Mouse (Mus musculus): ENCODE data around the gene Nipal1. TPM values are rescaled to one million over a fixed set of nuclear protein-coding genes. Genes with fewer than 3 reads are reported as not detected.

Nipal1 gene
- total and polyA plus RNA-seq, 2 experiments from 2014 or later: 0.31 to 0.60 TPM

DNA sequence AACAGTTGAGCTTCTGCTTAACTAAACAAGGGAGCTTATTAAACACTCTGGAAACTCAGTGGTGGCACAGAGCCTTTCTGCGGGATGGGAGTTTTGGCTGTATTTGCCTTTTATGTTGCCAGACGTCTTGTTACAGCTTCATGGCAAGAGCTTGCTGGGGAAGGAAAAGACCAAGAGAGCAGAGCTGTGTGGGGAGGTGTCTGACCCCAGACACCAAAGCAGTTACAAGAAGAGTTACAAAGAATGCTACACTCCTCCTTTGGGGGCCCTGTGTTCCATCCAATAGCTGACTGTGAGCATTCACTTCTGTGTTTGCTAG, 51.9 kb downstream of the Nipal1 start:
- DNase-seq (ENCODE audit: low spot score) (peak; percentile 63), ATAC-seq (peak; percentile 62)
- Histone ChIP-seq H3K4me1 (ENCODE audit: insufficient read depth, low read length) (peaks cover 5% of the 10 kb centered on the region; the same call in 1 of the 2 replicates), H3K36me3 (ENCODE audit: insufficient read depth, low read length) (no peaks in the 10 kb centered on the region), H3K9ac (replicated peaks; ENCODE audit: low read length) (no peak overlapping the region), H3K4me2 (ENCODE audit: low read depth, low read length) (no peak overlapping the region), H3K27me3 (ENCODE audit: insufficient read depth, low read length) (no peaks in the 10 kb centered on the region), H3K27ac (peak overlapping the region; percentile 74), H3K9me3 (ENCODE audit: low read length) (no peaks in the 10 kb centered on the region), H3K4me3 (ENCODE audit: low read length) (no peak overlapping the region)
- no peak for TF ChIP-seq CTCF (IDR thresholded peaks at IDR 0.05; ENCODE audit: low read depth)
- 34% methylated on average over 2 of the region's 2 CpGs for WGBS

DNA sequence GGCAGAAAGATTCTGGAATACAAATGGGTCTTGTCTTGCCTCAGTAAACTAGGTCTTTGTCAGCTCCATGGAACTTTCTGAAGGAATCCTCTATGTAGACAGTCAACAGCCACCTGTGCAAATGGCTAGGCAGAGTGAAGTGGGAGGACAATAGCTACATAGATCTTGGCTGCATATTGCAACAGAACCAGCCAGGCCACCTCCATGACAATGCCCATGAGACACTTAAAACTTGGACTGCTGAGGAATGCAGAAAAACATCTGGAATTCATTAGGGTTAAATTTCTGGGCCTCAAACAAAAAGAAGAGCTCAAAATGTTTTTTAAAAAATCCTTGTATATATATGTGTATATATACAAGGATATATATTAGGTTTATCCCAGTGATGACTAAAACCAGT, 54.6 kb downstream of the Nipal1 start:
- Histone ChIP-seq H3K4me2 (ENCODE audit: low read depth, low read length) (no peak overlapping the region), H3K9me3 (ENCODE audit: low read length) (0 out of 2 replicates have a peak, but pooled peaks cover 3% of the 10 kb centered on the region), H3K27me3 (ENCODE audit: insufficient read depth, low read length) (no peaks in the 10 kb centered on the region), H3K4me3 (ENCODE audit: low read length) (no peak overlapping the region), H3K27ac (no peak overlapping the region), H3K4me1 (ENCODE audit: insufficient read depth, low read length) (peaks cover 5% of the 10 kb centered on the region; the same call in 1 of the 2 replicates), H3K36me3 (ENCODE audit: insufficient read depth, low read length) (no peaks in the 10 kb centered on the region), H3K9ac (replicated peaks; ENCODE audit: low read length) (no peak overlapping the region)
- ATAC-seq (no peak), DNase-seq (ENCODE audit: low spot score) (no peak)
- TF ChIP-seq CTCF (IDR thresholded peaks at IDR 0.05; ENCODE audit: low read depth): no peak

DNA sequence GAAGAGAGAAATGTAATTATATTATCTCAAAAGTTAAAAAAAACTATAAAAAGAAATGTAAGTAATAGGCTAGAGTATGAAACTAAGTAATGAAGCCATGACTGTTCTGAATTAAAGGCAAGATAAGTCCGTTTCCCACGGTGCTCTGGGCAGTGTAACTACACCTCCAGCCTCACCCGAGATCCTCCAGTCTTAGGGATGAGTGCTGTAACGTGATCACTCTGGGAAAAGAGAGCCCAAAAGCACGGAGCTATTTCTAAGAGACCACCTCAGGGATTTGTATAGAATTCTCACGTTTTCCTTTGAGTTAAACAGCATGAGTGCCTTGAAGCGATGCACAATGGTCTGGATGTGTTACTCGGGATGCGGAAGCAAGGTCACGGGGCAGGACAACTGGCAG, 58.5 kb downstream of the Nipal1 start:
- Histone ChIP-seq H3K27ac (no peak overlapping the region), H3K9me3 (ENCODE audit: low read length) (0 out of 2 replicates have a peak, but pooled peaks cover 3% of the 10 kb centered on the region), H3K4me1 (ENCODE audit: insufficient read depth, low read length) (no peaks in the 10 kb centered on the region), H3K4me3 (ENCODE audit: low read length) (no peak overlapping the region), H3K4me2 (ENCODE audit: low read depth, low read length) (no peak overlapping the region), H3K27me3 (ENCODE audit: insufficient read depth, low read length) (no peaks in the 10 kb centered on the region), H3K9ac (replicated peaks; ENCODE audit: low read length) (no peak overlapping the region), H3K36me3 (ENCODE audit: insufficient read depth, low read length) (no peaks in the 10 kb centered on the region)
- TF ChIP-seq CTCF (IDR thresholded peaks at IDR 0.05; ENCODE audit: low read depth): no peak
- DNase-seq (ENCODE audit: low spot score): no peak
- no peak for ATAC-seq
- WGBS: 49% methylated on average over 10 of the region's 10 CpGs

DNA sequence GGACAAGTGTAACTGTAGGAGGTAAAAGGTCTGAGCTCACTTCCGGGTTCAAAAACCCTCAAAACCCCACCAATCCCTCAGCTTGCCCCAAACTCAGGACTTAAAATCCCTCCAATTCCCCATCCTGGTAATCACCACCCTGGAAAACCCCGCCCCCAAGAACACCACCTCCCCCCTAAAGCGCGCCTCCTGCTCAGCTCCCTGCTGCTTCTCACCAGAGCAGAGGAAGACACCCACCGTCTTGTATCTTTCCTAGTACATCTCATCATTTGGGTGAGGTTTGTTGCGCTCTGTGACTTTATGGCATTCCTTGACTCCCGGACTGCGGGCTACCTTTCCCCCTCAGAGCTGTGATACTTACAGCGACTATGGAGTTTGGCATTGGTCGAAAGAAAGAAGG, 59.1 kb downstream of the Nipal1 start:
- TF ChIP-seq CTCF (IDR thresholded peaks at IDR 0.05; ENCODE audit: low read depth): no peak
- Histone ChIP-seq H3K4me2 (ENCODE audit: low read depth, low read length) (no peak overlapping the region), H3K4me1 (ENCODE audit: insufficient read depth, low read length) (no peaks in the 10 kb centered on the region), H3K9me3 (ENCODE audit: low read length) (0 out of 2 replicates have a peak, but pooled peaks cover 3% of the 10 kb centered on the region), H3K27ac (no peak overlapping the region), H3K27me3 (ENCODE audit: insufficient read depth, low read length) (no peaks in the 10 kb centered on the region), H3K36me3 (ENCODE audit: insufficient read depth, low read length) (no peaks in the 10 kb centered on the region), H3K4me3 (ENCODE audit: low read length) (no peak overlapping the region), H3K9ac (replicated peaks; ENCODE audit: low read length) (no peak overlapping the region)
- WGBS: 70% methylated on average over 10 of the region's 10 CpGs
- no peak for ATAC-seq
- DNase-seq (ENCODE audit: low spot score): no peak

DNA sequence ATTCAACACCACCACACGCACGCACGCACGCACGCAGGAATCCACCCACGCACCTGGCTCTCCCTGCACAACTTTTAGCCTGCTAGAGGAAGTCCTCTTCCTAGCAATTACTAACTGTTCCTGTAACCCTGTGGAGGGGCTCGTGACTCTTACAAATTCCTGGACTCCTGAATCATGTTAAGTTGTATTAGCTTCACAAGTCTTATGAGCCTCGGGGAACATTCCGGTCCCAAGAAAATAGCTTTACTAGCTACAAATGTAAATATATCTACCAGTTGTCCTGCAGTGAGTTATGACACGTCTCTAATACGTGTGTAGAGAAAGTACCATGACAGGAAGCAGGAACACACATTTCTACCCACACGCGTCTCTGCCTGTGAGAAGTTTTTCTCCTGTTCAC, 61.9 kb downstream of the Nipal1 start:
- no peak for DNase-seq (ENCODE audit: low spot score)
- Histone ChIP-seq H3K36me3 (ENCODE audit: insufficient read depth, low read length) (no peaks in the 10 kb centered on the region), H3K4me2 (ENCODE audit: low read depth, low read length) (no peak overlapping the region), H3K9me3 (ENCODE audit: low read length) (0 out of 2 replicates have a peak, but pooled peaks cover 3% of the 10 kb centered on the region), H3K4me1 (ENCODE audit: insufficient read depth, low read length) (no peaks in the 10 kb centered on the region), H3K27me3 (ENCODE audit: insufficient read depth, low read length) (no peaks in the 10 kb centered on the region), H3K9ac (replicated peaks; ENCODE audit: low read length) (no peak overlapping the region), H3K4me3 (ENCODE audit: low read length) (no peak overlapping the region), H3K27ac (no peak overlapping the region)
- WGBS: 95% methylated on average over 13 of the region's 13 CpGs
- no peak for ATAC-seq
- TF ChIP-seq CTCF (IDR thresholded peaks at IDR 0.05; ENCODE audit: low read depth): no peak

DNA sequence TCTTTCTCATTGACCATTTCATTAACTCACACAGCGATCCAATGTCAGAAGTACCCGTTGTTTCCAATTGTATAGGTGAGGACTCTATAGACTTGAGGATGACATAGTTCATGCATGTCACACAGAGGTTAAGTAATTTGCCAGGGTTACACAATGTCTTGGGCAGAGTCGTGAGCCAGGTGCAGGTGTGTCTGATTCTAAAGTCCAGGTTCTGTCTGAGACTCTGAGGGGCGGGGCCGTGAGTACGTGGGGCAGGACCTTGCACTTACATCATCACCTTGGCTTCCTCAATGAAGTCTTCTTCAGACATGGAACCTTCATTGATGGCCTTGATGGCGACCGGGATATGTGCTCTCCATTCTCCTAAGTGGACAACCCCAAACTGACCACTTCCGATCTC, 62.4 kb downstream of the Nipal1 start:
- DNase-seq (ENCODE audit: low spot score): no peak

DNA sequence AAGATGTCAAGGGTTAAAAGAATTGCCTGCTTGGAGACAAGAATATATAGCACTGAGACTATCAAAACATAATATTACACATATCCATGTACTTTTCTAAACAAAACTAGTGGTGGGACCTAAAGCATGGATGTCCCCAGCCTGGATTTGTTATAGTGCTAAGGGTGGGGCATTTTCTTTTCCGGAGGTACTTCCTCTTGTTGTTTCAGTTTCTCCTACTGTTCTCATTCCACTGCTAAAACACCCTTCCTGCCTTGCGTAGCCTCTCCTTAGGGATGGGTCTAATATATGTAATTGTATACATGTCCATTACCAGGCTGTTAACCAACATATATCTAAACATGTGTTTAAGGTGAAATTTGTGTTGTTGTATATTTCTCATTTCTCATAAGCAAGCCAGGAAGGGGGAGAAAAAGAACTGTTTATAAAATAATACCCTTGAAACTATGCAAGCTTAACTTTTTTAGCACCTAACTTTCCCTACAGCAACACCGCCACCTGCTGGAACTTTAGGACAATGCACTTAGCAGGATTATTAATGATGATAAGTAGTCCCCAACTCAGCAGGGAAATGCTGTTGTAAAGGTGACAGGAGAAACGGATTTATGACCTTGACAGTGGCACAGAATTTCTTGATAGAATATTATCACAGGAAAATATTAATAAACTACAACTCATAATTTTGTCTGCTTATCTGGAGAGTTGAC, 63.1 kb downstream of the Nipal1 start:
- Histone ChIP-seq H3K4me2 (ENCODE audit: low read depth, low read length) (no peak overlapping the region), H3K4me3 (ENCODE audit: low read length) (no peak overlapping the region), H3K36me3 (ENCODE audit: insufficient read depth, low read length) (no peaks in the 10 kb centered on the region), H3K9ac (replicated peaks; ENCODE audit: low read length) (no peak overlapping the region), H3K9me3 (ENCODE audit: low read length) (no peaks in the 10 kb centered on the region), H3K27ac (no peak overlapping the region), H3K4me1 (ENCODE audit: insufficient read depth, low read length) (no peaks in the 10 kb centered on the region), H3K27me3 (ENCODE audit: insufficient read depth, low read length) (no peaks in the 10 kb centered on the region)
- ATAC-seq (0 out of 2 replicates have a peak, but pooled peaks have one; percentile 21), DNase-seq (ENCODE audit: low spot score) (peak; percentile 85)
- peak; percentile 93 for TF ChIP-seq CTCF (IDR thresholded peaks at IDR 0.05; ENCODE audit: low read depth)
- 29% methylated on average over 4 of the region's 4 CpGs for WGBS

More for the DNA sequence above, 62.4 kb downstream of the Nipal1 start:
- no peak for ATAC-seq
- Histone ChIP-seq H3K9me3 (ENCODE audit: low read length) (0 out of 2 replicates have a peak, but pooled peaks cover 2% of the 10 kb centered on the region), H3K4me2 (ENCODE audit: low read depth, low read length) (no peak overlapping the region), H3K4me1 (ENCODE audit: insufficient read depth, low read length) (no peaks in the 10 kb centered on the region), H3K36me3 (ENCODE audit: insufficient read depth, low read length) (no peaks in the 10 kb centered on the region), H3K27me3 (ENCODE audit: insufficient read depth, low read length) (no peaks in the 10 kb centered on the region), H3K9ac (replicated peaks; ENCODE audit: low read length) (no peak overlapping the region), H3K27ac (no peak overlapping the region), H3K4me3 (ENCODE audit: low read length) (no peak overlapping the region)
- WGBS: 92% methylated on average over 9 of the region's 9 CpGs
- no peak for TF ChIP-seq CTCF (IDR thresholded peaks at IDR 0.05; ENCODE audit: low read depth)
